Mouse (Mus musculus) bone marrow macrophage, adult 2 months (primary cell): ENCODE data around the gene Ptprm.

Source experiments
- CTCF ChIP-seq: IDR thresholded peaks from 2 replicates; pipeline ENCODE4 v1.5.1; 2012; ENCODE audit warnings: low read depth, mild to moderate bottlenecking, low read length, moderate library complexity
- POLR2A ChIP-seq: IDR thresholded peaks from 2 replicates; pipeline ENCODE4 v1.6.1; 2012; ENCODE audit warnings: mild to moderate bottlenecking, low read depth, low read length, borderline replicate concordance

GRCm38 (mm10) chr17:66800231-66800630, 554.0 kb downstream of the Ptprm start:
- no peak for TF ChIP-seq CTCF
- no peak for TF ChIP-seq POLR2A
